Mouse (Mus musculus) cortical plate, adult 2 months (tissue): Measurements from ENCODE around the gene Fbxl20.

ENCODE experiments used
- CTCF ChIP-seq: fragments of 200-500 bp; IDR thresholded peaks from 2 replicates; pipeline ENCODE4 v1.5.1; 2011; ENCODE audit warnings: mild to moderate bottlenecking, control low read depth, low read length; ENCODE audit not compliant: insufficient read depth; ENCODE audit errors: extremely low read depth
- POLR2A ChIP-seq: fragments of 200-500 bp; IDR thresholded peaks from 2 replicates; pipeline ENCODE4 v1.6.1; 2011; ENCODE audit warnings: mild to moderate bottlenecking, low read length, control low read depth; ENCODE audit not compliant: insufficient read depth; ENCODE audit errors: extremely low read depth

GRCm38 (mm10) chr11:98168400-98168799 lies 18.2 kb upstream of the Fbxl20 start:
- TF ChIP-seq CTCF (no peak), POLR2A (no peak)
